ENCODE assay signal across 10 mouse cellular contexts in genomic region chr5:17271722-17272479, GRCm38 (mm10).
DNase-seq lines count a peak whose midpoint lies in the region; ATAC-seq and TF ChIP-seq lines count a peak whose summit lies in the region.
"Had no signal": no experiment of that assay in that cellular context is flagged by ENCODE, and none has a peak within 500 bp of the region (broad histone marks: within the 10 kb centered on the region; RNA-seq: fewer than 3 reads in every experiment).

No protein-coding gene starts in this region.

- H3K4me1 ChIP-seq in intestine, embryonic 15.5 days (replicated peaks), result no peaks in the 10 kb centered on the region
- H3K4me1 ChIP-seq in stomach, embryonic 14.5 days (ENCODE audit: control insufficient read depth, insufficient read depth, low read length), result no peaks in the 10 kb centered on the region
- H3K4me1 ChIP-seq: midbrain, embryonic 15.5 days had no signal

- no peaks in the 10 kb centered on the region for H3K36me3 ChIP-seq in intestine, embryonic 15.5 days
- H3K36me3 ChIP-seq in stomach, embryonic 14.5 days (ENCODE audit: control insufficient read depth, insufficient read depth, low read length), result no peaks in the 10 kb centered on the region
- H3K36me3 ChIP-seq: midbrain, embryonic 15.5 days had no signal

- H3K9ac ChIP-seq in intestine, embryonic 15.5 days, result no peak overlapping the region
- no peak overlapping the region for H3K9ac ChIP-seq in stomach, embryonic 14.5 days (replicated peaks; ENCODE audit: low read depth, low read length)
- H3K9ac ChIP-seq: midbrain, embryonic 15.5 days had no signal

- H3K9me3 ChIP-seq in intestine, embryonic 15.5 days, result no peaks in the 10 kb centered on the region
- H3K9me3 ChIP-seq in stomach, embryonic 14.5 days (ENCODE audit: control insufficient read depth, low read depth, low read length), result no peaks in the 10 kb centered on the region
- H3K9me3 ChIP-seq: midbrain, embryonic 15.5 days had no signal

- no peaks in the 10 kb centered on the region for H3K27me3 ChIP-seq in intestine, embryonic 15.5 days (replicated peaks)
- H3K27me3 ChIP-seq in stomach, embryonic 14.5 days (ENCODE audit: control insufficient read depth, insufficient read depth, low read length), result no peaks in the 10 kb centered on the region
- H3K27me3 ChIP-seq: midbrain, embryonic 15.5 days had no signal

- peak; percentile 98 for ATAC-seq in intestine, embryonic 15.5 days
- peak; percentile 92 for ATAC-seq in stomach, embryonic 14.5 days (ENCODE audit: insufficient number of reproducible peaks, insufficient read depth, low FRiP score, low read depth)
- ATAC-seq: midbrain, embryonic 15.5 days had no signal

- WGBS in intestine, embryonic 15.5 days, result 52% methylated on average over 3 of the region's 3 CpGs
- WGBS in stomach, embryonic 14.5 days, result 49% methylated on average over 3 of the region's 3 CpGs

- no peak for DNase-seq in layer of hippocampus, adult 2 months (ENCODE audit: low spot score in 2 of 2)
- no peak for DNase-seq in layer of hippocampus, postnatal 25 days (ENCODE audit: extremely low spot score in 1 of 2, low spot score in 1 of 2)
- peak; percentile 55 to 65 for DNase-seq in kidney, postnatal 36 days
- DNase-seq in spleen, postnatal 4 days (ENCODE audit: low spot score in 2 of 2), result no peak
- DNase-seq in retina, embryonic 14.5 days (ENCODE audit: low spot score), result no peak
- DNase-seq in gastrocnemius, postnatal 4 days (ENCODE audit: low spot score in 2 of 2), result no peak
- DNase-seq: liver had no signal

- H3K4me2 ChIP-seq in intestine, embryonic 15.5 days (replicated peaks), result no peak overlapping the region
- no peak overlapping the region for H3K4me2 ChIP-seq in stomach, embryonic 14.5 days (replicated peaks; ENCODE audit: low read depth, low read length)
- H3K4me2 ChIP-seq: midbrain, embryonic 15.5 days had no signal

- TF ChIP-seq CTCF in layer of hippocampus, adult 2 months (conservative IDR thresholded peaks at IDR 0.05), result no peak

- H3K27ac ChIP-seq in layer of hippocampus, adult 2 months, result peak overlapping the region; percentile 19; the same call in 1 of the 2 replicates
- peak overlapping the region; percentile 46 for H3K27ac ChIP-seq in intestine, embryonic 15.5 days
- H3K27ac ChIP-seq in stomach, embryonic 14.5 days (ENCODE audit: low read length), result peak overlapping the region; percentile 70; the same call in 1 of the 2 replicates
- H3K27ac ChIP-seq: midbrain, embryonic 15.5 days had no signal

- no peak overlapping the region for H3K4me3 ChIP-seq in layer of hippocampus, adult 2 months
- H3K4me3 ChIP-seq in intestine, embryonic 15.5 days (replicated peaks), result no peak overlapping the region
- H3K4me3 ChIP-seq in stomach, embryonic 14.5 days (ENCODE audit: low read depth, low read length), result no peak overlapping the region
- H3K4me3 ChIP-seq: midbrain, embryonic 15.5 days had no signal

Comparison
In these comparisons a context has a peak if more than half of its experiments do, and no peak if none do; other contexts are left out.
1. DNase-seq: peak in kidney, postnatal 36 days (2 of 2); none in layer of hippocampus, adult 2 months (0 of 2), layer of hippocampus, postnatal 25 days (0 of 2), spleen, postnatal 4 days (0 of 2), retina, embryonic 14.5 days (single experiment) and gastrocnemius, postnatal 4 days (0 of 2).
2. H3K27ac ChIP-seq: peak in every context shown above with its lines; median percentile 70 in stomach, embryonic 14.5 days; 46 in intestine, embryonic 15.5 days; 19 in layer of hippocampus, adult 2 months.